Mouse (Mus musculus) cerebellum, postnatal 4 days (tissue): ENCODE measurements around the gene Cox6a1.
A peak's percentile ranks its signal among the peaks of the same experiment; 100 is the strongest.

Source experiments
- DNase-seq, 2 experiments: peaks; one replicate each; pipeline ENCODE4 v3.0.0; 2022; ENCODE audit warnings: low spot score in 2 of 2, mixed read lengths in 1 of 2

The Cox6a1 gene

GRCm38 (mm10) chr5:115300792-115301614, 47.8 kb downstream of the Cox6a1 start, which contains the start of gene Dynll1:
TSS of gene Dynll1 (minus strand) at chr5:115300999.
- peak; percentile 100 for DNase-seq

GRCm38 (mm10) chr5:115300035-115300744, 48.6 kb downstream of the Cox6a1 start:
- peak in 1 of 2 experiments; percentile 47 for DNase-seq

- DNase-seq, result no peak
Observed at GRCm38 (mm10) chr5:115296347-115296746, 52.4 kb downstream of the Cox6a1 start.
